Mouse (Mus musculus): Measurements from ENCODE around the gene Bola3.
"Not testable (repeated sequence)": the region's sequence is repeated elsewhere in the genome, so short reads cannot be mapped to it uniquely, and the experiment has no call there.

Gene Bola3

DNA sequence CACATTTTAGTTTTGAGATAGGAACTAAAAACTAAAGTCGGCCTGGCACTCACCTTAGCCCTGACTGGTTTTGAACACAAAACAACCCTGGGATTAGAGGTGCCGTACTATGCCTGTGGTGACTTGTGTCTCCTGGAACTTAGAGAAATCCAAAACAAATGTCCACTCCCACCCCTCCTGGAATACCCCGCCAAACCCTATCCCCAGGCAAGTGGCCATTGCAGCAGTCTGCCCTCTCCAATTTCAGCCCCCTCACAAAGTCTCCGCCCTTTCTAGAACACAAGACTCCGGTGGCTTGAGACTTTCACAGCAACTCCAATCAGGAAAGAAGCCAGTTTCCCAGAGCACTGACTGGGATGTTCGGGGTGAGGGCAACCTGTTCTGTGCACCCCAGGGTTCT lies at the start of gene Bola3:
TSS of gene Bola3 (plus strand) at position 275 of the 400 bp plus-strand sequence.
- no peak for DNase-seq (ENCODE audit: low spot score)

DNA sequence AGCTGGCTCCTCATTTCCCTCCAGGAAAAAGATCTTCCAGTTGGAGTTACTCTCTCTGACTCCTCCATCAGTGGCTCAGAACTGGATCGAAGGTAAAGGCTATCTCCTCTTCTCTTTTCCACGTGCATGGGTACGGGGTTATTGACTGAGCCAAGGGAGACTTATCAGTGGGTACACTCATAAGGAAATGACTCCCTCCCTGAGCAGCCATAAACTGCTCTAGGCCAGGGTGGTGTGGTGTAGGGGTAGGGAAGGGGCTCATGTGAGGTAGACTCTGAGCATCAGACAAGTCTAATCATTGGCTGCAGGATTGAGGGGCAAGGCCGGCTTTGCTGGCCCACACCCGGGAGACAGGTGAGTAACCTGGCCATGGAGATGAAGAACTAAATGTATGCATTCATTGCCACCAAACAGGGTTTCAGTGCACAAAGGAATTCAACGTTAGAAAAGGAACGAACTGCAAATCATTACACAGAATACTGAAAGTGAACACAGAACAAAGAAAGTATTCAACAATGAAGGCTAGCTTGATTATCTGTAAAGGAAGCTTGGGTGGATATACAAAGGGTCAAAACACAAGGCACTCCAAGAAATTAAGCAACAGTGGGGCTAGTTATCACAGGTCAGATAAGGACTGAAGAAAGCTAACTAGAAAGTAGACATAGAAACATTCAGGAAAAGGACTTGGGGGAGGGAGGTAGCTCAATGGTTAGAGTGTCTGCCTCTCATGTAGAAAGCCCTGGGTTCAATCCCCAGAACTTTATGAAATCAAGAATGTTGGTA lies 48.3 kb upstream of the Bola3 start:
- DNase-seq (ENCODE audit: low spot score), result no peak

DNA sequence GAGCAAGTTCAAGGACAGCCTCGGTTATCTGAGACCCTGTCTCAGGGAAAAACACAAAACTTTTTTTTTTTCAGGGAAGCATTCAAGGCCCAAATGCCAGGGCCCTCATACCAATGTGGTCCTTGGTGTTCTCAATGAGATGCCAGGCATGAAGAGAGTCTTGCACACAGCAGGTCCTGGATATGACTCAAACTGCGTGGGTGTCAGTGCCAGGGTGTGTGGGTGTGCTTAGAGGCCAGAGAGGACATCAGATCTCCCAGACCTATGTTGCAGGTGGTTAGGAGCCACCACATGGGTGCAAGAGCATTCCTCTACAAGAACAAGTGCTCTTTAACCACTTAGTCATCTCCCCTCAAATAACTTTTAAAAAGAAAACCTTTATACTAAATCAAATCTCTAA lies 47.7 kb upstream of the Bola3 start:
- DNase-seq (ENCODE audit: low spot score), result no peak

DNA sequence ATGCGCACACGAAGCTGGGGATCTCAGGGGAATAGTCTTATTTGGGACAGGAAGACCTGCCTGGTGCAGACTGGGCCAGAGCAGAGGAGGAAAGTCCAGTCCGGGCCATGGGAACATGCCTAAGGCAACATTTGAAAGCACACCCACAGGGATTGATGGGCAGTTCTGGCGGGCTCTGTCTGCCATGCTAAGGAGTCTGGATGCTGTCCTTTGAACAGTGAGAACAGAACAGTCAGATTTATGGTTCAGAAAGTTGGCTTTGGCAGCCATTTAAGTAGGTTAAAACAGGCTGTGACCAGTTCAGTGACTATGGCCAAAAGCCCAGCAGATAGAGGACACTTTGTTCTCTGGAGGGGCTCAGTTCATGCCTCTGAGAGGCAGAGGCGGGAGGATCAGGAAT lies 46.7 kb upstream of the Bola3 start:
- DNase-seq (ENCODE audit: low spot score), result no peak

DNA sequence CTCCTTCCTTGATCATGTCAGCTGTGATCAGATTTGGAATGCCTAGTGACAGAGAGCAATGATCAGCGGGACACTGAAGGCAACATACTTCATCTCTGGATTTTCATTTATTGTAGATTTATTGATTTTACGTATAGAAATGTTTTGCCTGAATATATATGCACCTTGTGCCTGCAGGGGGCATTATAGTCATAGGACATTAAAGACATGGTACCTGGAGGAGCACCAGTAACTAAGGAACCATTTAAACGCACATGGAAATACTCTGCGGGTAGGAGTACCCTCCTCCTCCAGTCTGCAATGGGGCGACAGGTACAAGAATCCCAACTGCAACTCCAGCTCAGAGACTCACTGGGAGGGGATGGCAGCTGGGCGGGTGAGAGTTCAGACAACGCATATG lies 39.9 kb upstream of the Bola3 start:
- peak; percentile 23 for DNase-seq (ENCODE audit: low spot score)

DNA sequence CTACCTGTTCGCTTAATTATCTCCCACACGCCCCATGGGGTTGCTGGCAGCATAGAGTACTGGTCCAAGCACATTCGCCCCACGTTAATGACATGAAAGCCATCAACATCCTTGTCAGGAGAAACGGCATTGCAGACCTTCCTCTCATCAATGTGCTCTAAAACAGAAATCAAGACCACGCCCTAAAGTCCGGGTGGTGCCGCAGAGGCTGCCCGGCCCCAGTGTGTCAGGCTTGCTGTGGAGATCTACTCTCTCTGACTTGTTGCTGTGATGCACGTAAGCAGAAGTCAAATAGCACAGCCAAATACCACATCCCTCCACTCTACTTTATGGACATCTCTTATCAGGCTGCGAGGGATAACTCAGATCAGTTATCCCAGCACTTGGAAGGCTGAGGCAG lies 37.7 kb upstream of the Bola3 start:
- no peak for DNase-seq (ENCODE audit: low spot score)

DNA sequence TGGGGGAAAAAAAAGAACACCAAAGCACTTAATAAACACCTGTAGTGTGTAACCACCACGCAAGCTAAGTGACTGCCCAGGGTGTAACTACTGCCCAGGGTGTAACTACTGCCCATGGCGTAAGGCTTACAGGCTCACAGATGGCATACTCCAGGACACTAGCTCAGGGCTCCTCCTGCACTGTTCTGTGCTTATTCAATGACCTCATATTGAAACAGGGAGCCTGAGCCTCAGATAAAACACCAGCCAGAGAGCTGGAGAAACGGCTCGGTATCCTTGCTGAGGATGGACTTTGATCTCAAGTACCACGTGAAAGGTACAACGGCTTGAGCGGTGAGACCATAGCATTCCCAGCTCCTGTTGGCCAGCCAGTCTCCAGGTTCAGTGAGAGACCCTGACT lies 36.9 kb upstream of the Bola3 start:
- no peak for DNase-seq (ENCODE audit: low spot score)

DNA sequence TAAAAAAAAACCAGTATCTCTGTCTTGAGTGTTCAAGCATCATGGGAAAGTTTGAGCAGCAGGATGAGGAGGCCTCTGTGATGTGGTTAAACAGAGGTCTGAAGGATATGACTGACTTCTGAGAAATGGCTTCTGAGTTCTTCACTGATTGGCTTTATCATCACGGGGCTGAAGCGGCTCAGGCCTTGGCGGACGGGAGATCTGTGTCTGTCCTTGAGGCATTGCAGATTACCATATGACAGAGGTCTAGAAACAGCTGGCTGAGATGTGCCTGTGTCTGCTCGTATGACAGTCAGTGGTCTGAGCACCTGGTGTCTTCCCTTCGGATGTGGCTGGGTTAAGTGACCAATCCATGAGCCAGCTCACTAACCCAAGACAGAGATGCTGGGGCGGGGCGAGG lies 36.4 kb upstream of the Bola3 start:
- peak; percentile 62 for DNase-seq (ENCODE audit: low spot score)

DNA sequence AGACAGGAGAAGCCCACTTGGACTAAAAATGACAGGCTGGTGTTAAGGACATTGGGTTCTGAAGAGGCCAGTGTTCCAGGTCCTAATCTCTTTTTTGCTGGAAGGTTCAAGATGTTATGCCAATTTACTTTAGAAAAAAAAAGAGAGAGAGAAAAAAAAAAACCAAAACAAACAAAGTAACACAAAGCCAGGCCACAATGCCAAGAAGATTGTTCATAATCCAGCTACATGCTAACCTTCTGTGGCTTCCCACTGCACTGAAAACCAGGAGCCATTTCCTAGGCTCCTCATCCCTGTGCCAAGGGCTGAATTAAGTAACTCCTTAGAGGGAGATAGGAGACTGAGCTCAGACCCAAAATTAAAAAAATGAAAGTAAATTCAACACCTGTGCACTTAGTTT lies 33.7 kb upstream of the Bola3 start:
- DNase-seq (ENCODE audit: low spot score), result no peak

DNA sequence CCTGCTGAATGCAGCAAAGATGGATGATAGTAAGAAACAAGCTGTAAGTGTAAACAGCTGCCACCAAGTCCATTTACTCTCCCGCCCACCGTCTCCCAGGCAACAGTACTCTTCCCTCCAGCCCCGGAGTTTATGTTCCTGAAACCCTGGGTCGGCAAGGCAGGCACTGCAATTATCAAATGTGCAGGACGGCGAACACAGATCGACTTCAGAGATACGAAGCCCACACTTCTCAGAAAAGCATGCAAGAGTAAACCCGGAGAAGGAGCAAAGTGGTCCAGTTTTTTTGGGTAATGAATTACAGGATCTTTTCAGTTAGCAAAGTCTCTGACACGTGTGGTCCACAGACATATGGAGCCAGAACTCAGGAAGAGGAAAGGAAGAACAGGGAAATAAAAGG lies 32.9 kb upstream of the Bola3 start:
- no peak for DNase-seq (ENCODE audit: low spot score)

DNA sequence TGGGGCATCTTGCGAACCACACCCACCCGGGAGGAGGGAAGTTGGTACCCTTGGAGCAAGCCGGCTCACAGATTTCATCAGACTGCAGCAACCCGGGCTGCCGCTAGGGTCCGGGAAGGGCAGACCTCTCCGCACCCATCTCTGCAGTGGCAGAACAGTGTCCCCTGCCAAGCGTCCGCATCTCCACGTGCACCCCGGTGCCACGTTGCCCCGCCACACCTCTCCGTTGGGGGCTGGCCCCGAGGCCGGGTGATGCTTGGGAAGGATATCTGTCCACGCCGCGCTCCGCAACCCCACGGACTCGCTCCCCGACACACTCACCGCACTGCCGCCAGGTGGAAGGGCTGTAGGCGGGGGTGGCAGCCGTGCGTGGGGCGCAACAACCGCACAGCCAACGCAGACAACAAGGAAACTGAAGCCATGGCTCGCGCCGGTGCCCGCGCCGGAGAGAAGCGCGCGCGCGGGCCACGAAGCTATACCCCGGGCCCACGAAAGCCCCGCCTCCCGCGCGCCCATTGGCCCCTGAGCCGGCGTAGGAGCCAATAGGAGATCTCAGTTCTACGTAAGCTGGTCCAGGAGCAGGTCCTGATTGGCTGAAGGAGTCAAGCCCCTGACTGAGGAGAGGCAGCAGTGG lies 31.7 kb upstream of the Bola3 start:
- DNase-seq (ENCODE audit: low spot score), result peak; percentile 88

DNA sequence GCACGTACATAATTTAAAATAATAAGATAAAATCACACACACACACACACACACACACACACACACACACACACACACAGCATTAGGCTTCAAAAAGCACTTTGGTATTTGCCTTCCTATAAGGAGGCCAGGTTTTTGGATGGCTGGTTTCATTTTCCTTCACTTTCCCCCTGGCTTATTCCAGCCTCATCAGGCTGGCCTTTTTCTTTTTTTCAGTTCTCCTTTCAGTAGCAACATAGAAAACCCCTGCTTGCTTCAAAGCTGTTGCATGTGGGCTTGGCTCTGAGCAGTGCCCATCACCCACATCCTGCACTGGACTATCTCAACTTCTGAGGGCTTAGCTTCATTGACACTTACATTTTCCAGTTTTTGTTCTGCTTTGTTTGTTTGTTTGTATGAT lies 27.0 kb upstream of the Bola3 start:
- peak; percentile 16 for DNase-seq (ENCODE audit: low spot score)

DNA sequence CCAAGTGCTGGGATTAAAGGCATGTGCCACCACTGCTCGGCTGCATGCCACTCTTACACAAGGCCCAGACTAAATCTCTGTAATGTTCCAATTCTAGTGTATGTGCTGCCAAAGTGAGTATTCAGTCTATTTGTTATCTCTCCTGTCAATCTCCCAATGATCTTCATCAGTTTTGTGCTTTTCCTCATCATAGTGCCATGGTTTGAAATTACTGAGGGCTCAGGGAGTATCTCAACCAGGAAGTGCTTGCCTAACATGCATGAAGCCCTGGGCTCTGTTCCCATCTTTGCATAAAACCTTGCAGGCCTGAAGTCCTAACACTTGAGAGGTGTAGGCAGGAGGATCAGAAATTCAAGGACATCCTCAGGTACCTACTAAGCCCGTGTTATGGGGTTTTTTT lies 26.2 kb upstream of the Bola3 start:
- DNase-seq (ENCODE audit: low spot score), result no peak

DNA sequence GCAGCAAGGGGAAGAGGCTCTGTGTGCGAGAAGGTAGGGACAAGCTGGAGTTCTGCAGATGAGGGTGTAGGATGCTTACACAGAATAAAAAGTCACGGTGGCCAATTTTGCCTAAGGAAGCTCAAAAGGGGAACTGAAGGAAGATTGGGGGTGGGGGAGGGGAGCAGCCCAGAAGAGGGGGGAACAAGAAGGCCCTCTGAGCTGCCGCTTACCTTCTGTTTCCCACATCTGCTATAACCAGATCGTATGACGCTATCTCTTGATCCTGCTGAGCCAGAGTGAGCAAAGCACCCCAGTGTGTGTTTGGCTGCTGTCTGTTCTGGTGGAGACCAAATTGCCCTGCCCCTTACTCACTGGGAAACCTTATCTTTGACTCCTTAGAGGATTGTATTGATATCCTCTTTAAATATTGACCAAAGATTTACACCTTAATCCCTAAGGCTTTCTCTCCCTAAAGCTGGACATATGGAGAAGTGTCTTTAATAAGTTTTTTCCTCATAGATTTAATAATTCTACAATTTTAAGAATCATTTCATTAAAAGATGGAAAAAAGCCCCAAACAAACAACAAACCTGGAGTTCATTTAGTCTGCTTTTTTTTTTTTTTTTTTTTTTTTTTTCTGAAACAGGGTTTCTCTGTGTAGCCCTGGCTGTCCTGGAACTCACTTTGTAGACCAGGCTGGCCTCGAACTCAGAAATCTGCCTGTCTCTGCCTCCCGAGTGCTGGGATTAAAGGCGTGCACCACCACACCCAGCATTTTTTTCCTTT lies 25.1 kb upstream of the Bola3 start:
- no peak for DNase-seq (ENCODE audit: low spot score)

DNA sequence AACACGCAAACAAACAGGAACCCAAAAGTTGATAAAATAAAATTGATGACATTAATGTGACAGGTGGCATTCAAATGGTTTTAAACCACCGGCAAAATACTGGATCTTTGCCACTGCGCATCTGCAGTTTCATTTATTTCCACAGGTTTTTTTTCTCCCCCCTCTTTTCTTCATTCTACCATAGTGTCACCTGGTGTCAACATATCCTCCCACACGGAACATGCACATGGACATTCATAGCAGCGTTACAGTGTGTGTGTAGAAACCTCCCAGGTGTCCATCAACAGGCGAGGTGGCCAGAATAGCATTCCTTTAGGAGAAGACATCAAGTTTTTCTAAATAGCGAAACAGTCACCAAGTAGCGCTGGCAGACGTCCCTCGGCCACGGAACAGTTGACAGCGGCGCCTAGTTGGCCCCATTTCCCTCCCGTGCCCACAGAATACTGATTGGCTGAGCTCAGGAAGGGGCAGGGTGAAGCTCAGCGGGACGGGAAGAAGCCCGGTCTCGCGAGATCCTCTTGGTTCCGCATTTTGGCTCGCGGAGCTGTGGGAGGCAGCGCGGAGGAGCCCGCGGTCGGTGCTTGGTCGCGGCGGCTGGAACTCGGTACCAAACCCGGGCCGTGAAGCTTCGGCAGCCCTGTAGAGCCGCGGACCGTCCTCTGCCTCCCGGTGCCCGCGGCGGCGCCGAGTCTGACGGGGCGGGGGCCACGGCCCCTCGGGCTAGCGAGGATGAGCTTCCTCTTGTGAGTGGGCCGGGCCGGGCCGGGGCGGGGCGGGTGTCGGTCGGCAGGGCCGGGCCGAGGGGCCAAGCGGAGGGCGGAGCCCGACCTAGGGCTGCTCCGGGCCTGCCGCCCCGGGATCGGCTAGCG lies 23.2 kb upstream of the Bola3 start, which contains the start of the genes Mthfd2 and Mob1a:
TSS of gene Mthfd2 (minus strand) at position 384 of the 869 bp plus-strand sequence.
TSS of gene Mob1a (plus strand) at position 492 of the 869 bp plus-strand sequence.
- DNase-seq (ENCODE audit: low spot score), result peak; percentile 94

DNA sequence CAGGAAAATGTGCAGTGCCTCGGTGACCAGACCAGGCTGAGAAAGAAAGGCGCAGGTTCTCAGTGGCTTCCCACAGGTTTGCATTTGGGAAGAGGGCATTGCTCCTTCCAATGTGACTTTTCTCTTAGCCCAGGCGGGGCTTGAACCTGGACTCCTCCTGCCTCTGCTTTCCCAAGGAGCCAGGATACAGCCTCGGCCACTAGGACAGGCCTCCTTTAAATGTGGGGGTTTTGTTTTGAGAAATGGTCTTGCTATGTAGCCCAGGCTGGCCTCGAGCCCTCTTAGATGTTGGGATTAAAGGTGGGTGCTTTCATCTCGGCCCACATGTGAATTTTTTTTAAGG lies 22.6 kb upstream of the Bola3 start:
- DNase-seq (ENCODE audit: low spot score), result no peak

DNA sequence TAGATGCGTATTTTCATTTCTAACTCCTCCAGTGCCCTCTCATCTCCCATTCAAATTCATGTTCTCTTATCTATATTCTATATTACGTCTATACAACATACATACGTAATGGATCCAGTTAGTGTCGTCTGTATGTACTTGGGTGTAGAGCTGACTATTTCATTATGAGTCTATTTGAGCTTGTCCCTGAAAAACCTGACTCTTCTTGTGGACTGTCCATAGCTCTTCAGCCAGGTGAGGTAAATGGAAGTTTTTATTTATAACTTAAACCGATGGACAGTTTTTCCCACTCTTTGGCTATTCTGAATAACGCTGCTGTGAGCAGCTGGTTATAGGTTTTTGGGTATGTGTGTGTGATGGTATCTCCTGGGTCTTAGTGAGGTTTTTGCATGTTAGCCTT lies 22.2 kb upstream of the Bola3 start:
- DNase-seq (ENCODE audit: low spot score), result no peak

DNA sequence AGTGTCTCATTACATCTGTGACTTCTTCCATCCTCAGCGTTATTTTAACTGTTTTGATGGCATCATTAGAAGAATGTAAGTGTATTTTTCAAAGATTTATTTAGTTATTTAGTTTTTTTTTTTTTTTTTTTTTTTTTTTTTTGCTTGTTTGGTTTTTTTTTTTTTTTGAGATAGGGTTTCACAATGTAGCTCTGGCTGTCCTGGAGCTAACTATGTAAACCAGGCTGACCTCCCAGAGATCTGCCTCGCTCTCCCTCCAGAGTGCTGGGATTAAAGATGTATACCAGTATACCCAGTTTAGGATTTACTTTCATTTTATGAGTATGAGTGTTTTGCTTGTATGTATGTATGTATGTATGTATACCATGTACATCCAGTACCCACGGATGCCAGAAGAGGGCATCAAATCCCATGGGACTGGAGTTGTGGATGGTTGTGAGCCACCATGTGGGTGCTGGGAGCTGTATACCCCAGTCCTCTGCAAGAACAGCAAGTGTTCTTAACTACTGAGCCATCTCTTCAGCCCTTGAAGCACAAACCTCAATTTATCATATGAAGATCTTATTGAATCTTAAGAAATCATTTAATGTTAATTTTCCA lies 21.3 kb upstream of the Bola3 start:
- no peak for DNase-seq (ENCODE audit: low spot score)

DNA sequence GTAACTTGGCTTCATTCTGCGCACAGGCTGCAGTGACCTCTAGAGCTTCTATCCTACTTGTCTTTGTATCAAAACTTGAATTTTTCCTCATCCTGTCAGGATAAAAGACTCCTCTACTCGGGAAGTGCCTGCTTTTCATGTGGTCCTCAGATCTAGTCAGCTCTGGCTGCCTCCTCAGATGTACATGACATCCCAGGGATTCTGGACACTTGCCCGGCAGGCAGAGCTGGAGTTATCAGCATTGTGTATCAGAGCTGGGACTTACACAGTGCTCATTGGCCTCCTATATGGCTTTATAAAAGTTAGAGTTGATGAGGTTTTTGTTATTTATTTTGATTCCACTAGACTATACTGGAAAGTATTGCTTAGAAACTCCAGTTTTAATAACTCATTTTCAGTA lies 7.6 kb upstream of the Bola3 start:
- DNase-seq (ENCODE audit: low spot score), result no peak

DNA sequence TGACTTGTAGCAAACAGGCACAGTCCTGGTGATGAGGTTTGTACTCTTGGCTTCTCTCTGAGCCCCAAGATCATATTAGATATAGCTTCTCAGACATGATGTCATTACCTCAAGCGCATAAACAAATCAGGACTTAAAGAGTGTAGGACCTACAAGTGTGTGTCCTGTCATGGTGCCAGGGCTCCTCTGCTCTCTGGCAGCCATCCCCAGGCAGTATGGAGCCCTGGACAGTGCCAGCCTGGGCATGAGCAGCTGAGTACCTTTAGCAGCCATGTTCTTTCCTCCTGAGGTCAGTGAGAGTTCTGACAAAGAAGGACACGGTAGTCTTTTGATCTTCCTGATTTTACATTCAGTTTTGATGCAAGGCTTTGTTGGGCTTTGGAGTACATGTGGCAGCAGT lies 6.0 kb upstream of the Bola3 start:
- DNase-seq (ENCODE audit: low spot score), result no peak

DNA sequence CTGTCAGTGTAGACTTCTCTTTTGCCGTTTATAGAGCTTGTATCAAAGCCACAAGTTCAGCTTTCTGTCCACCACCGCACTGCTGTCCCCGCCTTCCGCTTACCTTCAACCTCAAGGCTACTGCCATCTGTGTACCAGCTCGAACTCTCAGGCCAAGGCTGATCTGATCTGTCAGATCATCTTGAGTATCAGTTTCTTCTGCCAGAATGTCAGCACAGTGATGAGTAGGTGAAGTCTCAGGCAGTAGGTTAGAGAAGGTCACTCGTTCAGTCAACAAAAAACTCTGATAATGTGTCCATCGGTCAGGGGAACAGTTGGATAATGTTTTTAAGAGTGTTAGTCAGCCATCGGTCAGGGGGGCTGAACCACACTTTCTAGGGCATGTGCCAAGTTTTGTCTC lies 3.7 kb upstream of the Bola3 start:
- not testable (repeated sequence) for DNase-seq (ENCODE audit: low spot score)

DNA sequence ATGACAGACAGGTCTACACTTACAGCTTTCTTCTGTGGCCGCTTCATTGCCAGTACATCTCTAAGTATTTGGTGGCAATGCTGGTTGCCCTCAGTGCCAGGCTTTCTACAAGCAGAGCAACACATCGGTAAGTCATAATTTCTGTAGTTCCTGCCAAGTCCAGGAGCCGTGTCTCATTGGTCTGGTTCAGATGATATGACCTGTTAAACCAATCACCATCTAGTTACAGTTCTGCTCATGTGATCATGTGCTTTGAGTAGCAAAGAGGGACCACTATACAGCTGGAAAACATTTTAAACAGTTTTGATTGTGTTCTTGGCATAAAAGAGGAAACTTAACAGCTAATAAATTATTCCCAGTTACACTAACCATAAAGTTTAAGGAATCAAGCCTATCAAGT lies 1.0 kb upstream of the Bola3 start:
- no peak for DNase-seq (ENCODE audit: low spot score)
